Comparison of ENCODE assay signal across 8 mouse cellular contexts in the genomic region with DNA sequence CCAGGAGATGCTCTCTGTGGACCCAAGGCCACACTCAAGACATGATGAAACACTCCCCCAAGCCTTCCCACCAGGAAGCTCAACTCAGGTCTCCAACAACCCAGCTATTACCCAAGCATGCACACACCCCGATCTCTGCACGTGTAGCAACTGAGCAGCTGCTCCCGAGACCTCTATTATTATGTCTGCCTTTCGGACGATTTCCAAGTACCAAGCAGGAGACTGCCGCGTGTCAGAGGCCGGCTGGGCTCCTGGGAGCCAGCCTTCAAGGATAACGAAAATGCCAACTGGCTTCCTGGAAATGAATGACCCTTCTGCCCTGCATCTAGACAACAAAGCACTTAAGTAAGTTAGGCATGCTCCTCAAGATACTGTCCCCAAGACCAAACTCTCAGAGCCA. TPM values are rescaled to one million over a fixed set of nuclear protein-coding genes. Genes with fewer than 3 reads are reported as not detected.
A peak's percentile ranks its signal among the peaks of the same experiment; 100 is the strongest.
DNase-seq lines count a peak whose midpoint lies in the region; ATAC-seq and TF ChIP-seq lines count a peak whose summit lies in the region.

No protein-coding gene starts in this region.

- 39% methylated on average over 9 of the region's 9 CpGs for WGBS in heart, embryonic 14.5 days
- WGBS in liver, postnatal 0 days (ENCODE audit: insufficient replicate concordance), result 58% methylated on average over 9 of the region's 9 CpGs

- TF ChIP-seq CTCF in liver, postnatal 0 days (IDR thresholded peaks at IDR 0.05; ENCODE audit: low read depth), result no peak

- TF ChIP-seq EP300 in liver, postnatal 0 days (IDR thresholded peaks at IDR 0.05; ENCODE audit: low read depth), result no peak

- peak overlapping the region; percentile 84 for H3K4me2 ChIP-seq in heart, embryonic 14.5 days (ENCODE audit: low read length)
- peak overlapping the region; percentile 98 for H3K4me2 ChIP-seq in liver, postnatal 0 days (ENCODE audit: low read depth, low read length)

- peaks cover 10% of the 10 kb centered on the region; the same call in 1 of the 2 replicates for H3K36me3 ChIP-seq in heart, embryonic 14.5 days (ENCODE audit: control insufficient read depth, insufficient read depth, low read length)
- no peaks in the 10 kb centered on the region; the same call in 1 of the 2 replicates for H3K36me3 ChIP-seq in liver, postnatal 0 days (replicated peaks; ENCODE audit: insufficient read depth, low read length)

- peaks cover 10 to 23% of the 10 kb centered on the region in 2 experiments for H3K4me1 ChIP-seq in heart, embryonic 14.5 days (ENCODE audit: control insufficient read depth in 2 of 2, insufficient read depth in 2 of 2, low read length in 2 of 2)
- H3K4me1 ChIP-seq in liver, postnatal 0 days (ENCODE audit: insufficient read depth), result peaks cover 20% of the 10 kb centered on the region

- no peak for ATAC-seq in heart, embryonic 14.5 days (ENCODE audit: insufficient number of reproducible peaks, insufficient read depth, low FRiP score, low read depth)
- ATAC-seq in liver, postnatal 0 days, result no peak

- peak overlapping the region; percentile 93 for H3K9ac ChIP-seq in heart, embryonic 14.5 days (ENCODE audit: low read length)
- H3K9ac ChIP-seq in liver, postnatal 0 days (replicated peaks), result no peak overlapping the region

- H3K27ac ChIP-seq in heart, embryonic 14.5 days (replicated peaks in 1 of 2; ENCODE audit: control insufficient read depth in 1 of 2, insufficient read depth in 1 of 2, low read depth in 2 of 2, low read length in 2 of 2), result peak overlapping the region in 1 of 2 experiments; percentile 89; a peak in 2 of 4 replicates
- no peak overlapping the region for H3K27ac ChIP-seq in liver, postnatal 0 days (ENCODE audit: low read depth)

- peak overlapping the region; percentile 17 to 70 for H3K4me3 ChIP-seq in heart, embryonic 14.5 days (ENCODE audit: control insufficient read depth in 1 of 2, insufficient read depth in 1 of 2, low read depth in 1 of 2, low read length in 2 of 2)
- no peak overlapping the region for H3K4me3 ChIP-seq in liver, postnatal 0 days (ENCODE audit: low read depth, low read length)

- H3K27me3 ChIP-seq in heart, embryonic 14.5 days (ENCODE audit: control insufficient read depth, insufficient read depth, low read length), result no peaks in the 10 kb centered on the region
- no peaks in the 10 kb centered on the region for H3K27me3 ChIP-seq in liver, postnatal 0 days (ENCODE audit: insufficient read depth, low read length)

- no peaks in the 10 kb centered on the region for H3K9me3 ChIP-seq in heart, embryonic 14.5 days (ENCODE audit: control insufficient read depth, low read length)
- H3K9me3 ChIP-seq in liver, postnatal 0 days (ENCODE audit: low read length), result no peaks in the 10 kb centered on the region

- DNase-seq in cerebellum, adult 18-20 months, result peak; percentile 31 to 32
- DNase-seq in cerebellum, postnatal 14 days, result no peak
- DNase-seq in ZHBTc4 (ENCODE audit: low read depth, low spot score), result peak; percentile 26
- DNase-seq in liver, postnatal 0 days, result no peak
- no peak for DNase-seq in right cerebral cortex, postnatal 4 days
- no peak for DNase-seq in yolk sac, embryonic 10.5 days (ENCODE audit: low spot score)
- DNase-seq in urinary bladder, postnatal 10 days (ENCODE audit: low spot score), result no peak

RNA-seq across cellular contexts. Expression of gene Gtf2ird1, which starts 2.1 kb away (rescaled TPM):
- 53.9 and 55.0 TPM in 2 replicates for polyA plus RNA-seq in heart, embryonic 14.5 days (2014; fragmentation: Nextera tagmentation; extraction: Ambion mirVana)
- 10.0 and 11.0 TPM in 2 replicates for polyA plus RNA-seq in liver, postnatal 0 days (2015; fragmentation: Nextera tagmentation; extraction: Ambion mirVana)

Comparison
In these comparisons a context has a peak if more than half of its experiments do, and no peak if none do; other contexts are left out.
1. DNase-seq: peak in cerebellum, adult 18-20 months (2 of 2) and ZHBTc4 (single experiment); none in cerebellum, postnatal 14 days (0 of 2), liver, postnatal 0 days (single experiment), right cerebral cortex, postnatal 4 days (single experiment), yolk sac, embryonic 10.5 days (single experiment) and urinary bladder, postnatal 10 days (single experiment).